Mouse (Mus musculus) brain, embryonic 14.5 days (tissue): ENCODE measurements around the gene Evi5l. TPM values are rescaled to one million over a fixed set of nuclear protein-coding genes. Genes with fewer than 3 reads are reported as not detected.

Experiments used
- DNase-seq: peaks from one replicate; pipeline ENCODE4 v3.0.0-alpha.2; 2011; ENCODE audit warnings: low read depth
- CTCF ChIP-seq: fragments of 200-500 bp; IDR thresholded peaks from 2 replicates; pipeline ENCODE4 v1.5.1; 2012; ENCODE audit warnings: inconsistent platforms, mild to moderate bottlenecking, moderate library complexity, borderline replicate concordance; ENCODE audit not compliant: insufficient read depth, insufficient read length; ENCODE audit errors: extremely low read depth
- POLR2A ChIP-seq: fragments of 200-500 bp; IDR thresholded peaks from 2 replicates; pipeline ENCODE4 v1.6.1; 2012; ENCODE audit warnings: mild to moderate bottlenecking, inconsistent platforms, borderline replicate concordance; ENCODE audit not compliant: poor library complexity, insufficient read depth, insufficient read length, severe bottlenecking; ENCODE audit errors: extremely low read depth
- polyA plus RNA-seq: library from polyadenylated mRNA; depleted of rRNA; stranded (reverse); fragments of >200 nt; gene quantifications from 2 replicates; pipeline ENCODE4 v1.2.3, GENCODE M21; 2012

The Evi5l gene
- polyA plus RNA-seq, 1 experiment, result 107 TPM

- peak; percentile 74 for DNase-seq
- TF ChIP-seq POLR2A (no peak), CTCF (no peak)
Observed at GRCm38 (mm10) chr8:4213210-4214005, 47.0 kb downstream of the Evi5l start.

- peak; percentile 61 for DNase-seq
- TF ChIP-seq POLR2A (no peak), CTCF (no peak)
Observed at GRCm38 (mm10) chr8:4214006-4214980, 47.9 kb downstream of the Evi5l start.

DNA sequence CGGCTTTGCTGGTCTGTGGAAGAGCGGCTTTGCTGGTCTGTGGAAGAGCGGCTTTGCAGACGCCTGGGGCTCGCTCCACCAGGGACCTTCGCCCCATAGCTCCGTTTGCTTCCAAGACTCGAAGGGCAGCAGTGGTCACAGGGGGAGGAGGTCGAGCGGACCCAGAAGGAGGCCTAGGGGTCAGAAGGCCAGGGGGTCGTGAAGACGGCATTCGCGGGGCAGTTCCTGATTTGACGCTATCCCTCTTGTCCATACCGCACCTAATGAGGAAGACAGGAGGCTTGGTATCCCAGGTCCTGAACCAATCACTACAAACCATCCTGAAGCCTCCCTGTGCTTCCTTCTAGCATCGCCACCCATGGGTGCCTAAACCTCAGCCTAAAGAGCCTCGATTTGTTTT is 49.9 kb downstream of the Evi5l start:
- DNase-seq, result no peak
- TF ChIP-seq POLR2A, result no peak
- no peak for TF ChIP-seq CTCF

DNA sequence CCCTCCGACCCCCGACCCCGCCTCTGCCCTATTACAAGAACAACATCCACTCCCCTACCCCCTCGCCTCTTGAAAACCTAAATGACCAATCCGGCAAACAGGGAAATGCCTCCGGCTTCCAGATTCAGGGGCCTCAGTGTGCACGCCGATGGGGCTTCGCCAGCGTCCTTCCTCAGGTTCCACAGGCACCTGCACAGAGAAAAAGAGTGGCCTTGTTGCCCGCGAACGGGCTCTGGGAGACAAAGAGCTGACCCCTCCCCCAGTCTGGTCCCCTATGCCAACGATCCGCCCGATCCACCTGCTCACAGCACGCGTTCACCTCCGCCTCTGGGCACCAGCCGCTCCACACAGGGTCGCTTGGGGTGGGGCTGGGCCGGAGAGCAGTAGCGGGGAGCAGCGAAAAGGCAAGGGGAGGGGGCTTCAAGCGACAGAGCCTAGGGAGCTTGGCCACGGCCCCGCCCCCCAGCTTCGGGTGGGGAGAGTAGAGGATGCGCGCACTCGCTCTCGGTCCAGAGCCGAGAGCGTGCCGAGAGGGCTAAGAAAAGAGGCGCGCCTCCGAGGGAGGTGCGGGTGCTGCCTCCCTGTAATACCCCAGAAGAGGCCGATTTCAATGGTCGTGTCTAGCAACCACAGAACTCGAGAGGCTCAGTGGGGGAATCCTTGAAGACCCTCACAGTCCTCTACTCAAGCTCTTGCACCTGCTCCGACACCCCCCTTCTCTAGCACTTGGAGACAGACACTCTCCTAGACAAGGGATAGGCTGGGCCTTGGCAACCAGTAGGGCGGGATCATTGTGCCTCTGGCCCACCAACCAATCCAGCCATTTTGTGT is 50.6 kb downstream of the Evi5l start, which contains the start of gene Prr36:
Gene Prr36, minus strand, starts transcription at position 669 of the 831 bp plus-strand sequence.
- TF ChIP-seq POLR2A (peak; percentile 59; the same call in 1 of the 2 replicates), CTCF (no peak)
- peak; percentile 96 for DNase-seq

GRCm38 (mm10) chr8:4219617-4220016 is 53.2 kb downstream of the Evi5l start:
- TF ChIP-seq POLR2A (no peak), CTCF (no peak)

DNA sequence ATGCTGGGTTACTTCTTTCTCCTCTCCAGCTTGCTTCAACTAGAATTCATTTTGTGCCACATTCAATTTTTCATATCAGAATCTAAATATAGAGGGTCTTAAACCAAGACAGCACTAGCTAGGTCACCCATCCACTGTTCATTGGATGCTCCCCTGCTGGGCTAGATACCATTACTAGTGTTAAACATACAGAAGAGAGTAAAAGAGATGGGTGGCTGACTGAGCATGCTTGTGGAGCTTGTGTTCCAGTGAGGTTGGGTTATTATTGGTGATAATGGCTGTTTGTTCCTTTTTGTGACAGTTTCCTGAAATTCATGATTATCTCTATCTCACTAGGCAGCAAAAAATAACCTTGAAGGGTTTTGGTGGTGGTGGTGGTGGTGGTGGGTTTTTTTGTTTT is 55.7 kb downstream of the Evi5l start:
- no peak for DNase-seq
- TF ChIP-seq POLR2A (no peak), CTCF (no peak)

More at GRCm38 (mm10) chr8:4219617-4220016, 53.2 kb downstream of the Evi5l start:
- DNase-seq, result no peak

- TF ChIP-seq POLR2A, result no peak
- TF ChIP-seq CTCF, result no peak
- DNase-seq, result no peak
Observed at GRCm38 (mm10) chr8:4226323-4226722, 60.0 kb downstream of the Evi5l start.

DNA sequence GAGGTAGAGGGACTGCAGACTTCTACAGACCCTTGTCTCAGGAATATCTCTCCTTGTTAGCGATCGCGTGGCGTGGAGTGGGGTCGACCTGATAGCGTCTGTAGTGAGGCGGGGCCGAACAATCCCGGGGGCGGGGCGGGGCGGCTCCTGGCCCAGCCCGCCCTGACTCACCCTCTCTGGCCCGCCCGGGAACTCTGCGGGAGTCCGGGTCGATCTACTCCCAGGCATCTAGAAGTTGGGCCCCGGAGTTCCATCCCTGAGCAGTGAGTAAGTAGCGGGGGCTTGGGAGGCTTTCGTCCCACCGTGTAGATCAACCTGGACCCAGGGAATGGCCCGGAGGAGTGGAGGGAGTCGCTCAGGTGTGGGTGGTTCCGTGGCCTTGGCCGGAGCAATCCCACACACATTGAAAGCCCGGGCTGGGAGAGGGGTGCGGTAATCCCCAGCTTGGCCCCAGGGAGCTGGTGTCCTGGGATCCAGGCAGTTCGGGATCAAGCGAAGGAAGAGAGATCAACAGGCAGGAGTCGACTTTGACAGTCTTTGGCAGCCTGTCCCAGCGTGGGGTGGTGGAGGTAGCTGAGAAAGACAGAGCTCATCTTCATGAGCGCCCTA is 60.5 kb downstream of the Evi5l start, which contains the start of gene Lrrc8e:
Gene Lrrc8e, plus strand, starts transcription at position 89 of the 609 bp plus-strand sequence.
- DNase-seq, result no peak
- TF ChIP-seq CTCF (no peak), POLR2A (no peak)

- TF ChIP-seq POLR2A, result no peak
- no peak for TF ChIP-seq CTCF
- DNase-seq, result no peak
Observed at GRCm38 (mm10) chr8:4227919-4228318, 61.6 kb downstream of the Evi5l start.

DNA sequence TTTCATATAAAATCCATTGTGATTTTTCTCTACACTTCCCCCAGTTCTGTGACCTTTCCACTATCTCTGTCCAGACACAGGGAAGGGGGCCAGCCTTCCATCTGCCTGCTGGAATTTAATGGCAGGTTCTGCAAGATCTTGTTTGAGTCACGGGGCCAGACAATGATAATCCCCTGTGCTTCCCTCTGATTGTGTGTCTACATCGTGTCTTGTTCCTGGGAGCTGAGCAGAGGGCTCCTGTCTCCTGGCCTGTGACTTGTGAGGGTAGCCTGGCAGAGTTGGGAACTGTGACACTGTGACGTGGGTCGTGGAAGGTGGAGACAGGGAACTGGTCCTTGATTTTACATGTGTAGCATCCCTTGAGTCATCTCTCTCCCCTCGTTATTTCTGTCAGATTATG is 63.4 kb downstream of the Evi5l start:
- DNase-seq, result no peak
- TF ChIP-seq CTCF, result no peak
- TF ChIP-seq POLR2A, result no peak
